Mouse (Mus musculus): ENCODE results near the gene Notch2.

DNA sequence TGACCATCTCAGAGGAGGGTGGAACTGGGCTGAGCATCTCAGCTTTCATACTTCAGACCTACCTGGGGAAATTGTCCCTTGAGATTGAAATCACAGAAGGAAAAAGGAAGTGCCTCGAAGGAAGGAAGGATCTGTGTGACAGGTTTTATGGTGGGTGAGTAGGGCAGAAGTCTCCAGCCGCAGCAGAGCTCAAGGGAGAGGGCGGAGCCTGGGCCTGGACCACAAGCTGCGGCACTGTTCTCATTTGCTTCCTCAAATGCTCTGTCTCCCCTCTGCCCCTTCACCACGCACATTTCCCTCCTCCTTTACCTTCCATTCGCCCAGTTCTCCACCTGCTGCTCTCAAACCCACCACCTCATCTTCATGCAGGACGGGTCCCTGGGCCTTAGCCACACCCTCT is 42.2 kb upstream of the Notch2 start:
- TF ChIP-seq MAX (IDR thresholded peaks at IDR 0.05) = no peak
- no peak for TF ChIP-seq CTCF (IDR thresholded peaks at IDR 0.05; ENCODE audit: control insufficient read depth, insufficient read depth, insufficient read length)
- TF ChIP-seq MYOD1 (IDR thresholded peaks at IDR 0.05; ENCODE audit: control insufficient read depth, insufficient read length, low read depth) = no peak
- TF ChIP-seq USF1 (IDR thresholded peaks at IDR 0.05; ENCODE audit: low read depth) = no peak
- TF ChIP-seq FOSL1 (IDR thresholded peaks at IDR 0.05; ENCODE audit: insufficient read depth, low read length, poor library complexity, severe bottlenecking) = no peak
- no peak for TF ChIP-seq MYOG (IDR thresholded peaks at IDR 0.05; ENCODE audit: control insufficient read depth, extremely low read depth, insufficient read length)
- no peak for TF ChIP-seq CEBPB (IDR thresholded peaks at IDR 0.05; ENCODE audit: low read depth)
